Mouse (Mus musculus) adrenal gland, adult (tissue): ENCODE data around the gene Rtbdn.

Experiments
- DNase-seq, 2 experiments: peaks; one replicate each; pipeline ENCODE4 v3.0.0; 2022 to 2023; ENCODE audit warnings: low spot score in 1 of 2; ENCODE audit not compliant: inconsistent age in 2 of 2

Gene Rtbdn

GRCm38 (mm10) chr8:84918646-84919045 lies 28.1 kb upstream of the Rtbdn start:
- no peak for DNase-seq

GRCm38 (mm10) chr8:84921596-84921995 lies 25.2 kb upstream of the Rtbdn start:
- DNase-seq, result peak in 1 of 2 experiments; percentile 60

GRCm38 (mm10) chr8:84925557-84925956 lies 21.2 kb upstream of the Rtbdn start:
- DNase-seq, result no peak

- DNase-seq, result no peak
Measured at GRCm38 (mm10) chr8:84927513-84927912, 19.3 kb upstream of the Rtbdn start.

GRCm38 (mm10) chr8:84928456-84929306 lies 18.1 kb upstream of the Rtbdn start:
- peak; percentile 64 to 83 for DNase-seq

- DNase-seq, result no peak
Measured at GRCm38 (mm10) chr8:84930582-84930981, 16.2 kb upstream of the Rtbdn start.

- DNase-seq, result no peak
Measured at GRCm38 (mm10) chr8:84933767-84934559, 12.8 kb upstream of the Rtbdn start.

GRCm38 (mm10) chr8:84934860-84935259 lies 11.9 kb upstream of the Rtbdn start:
- DNase-seq, result peak in 1 of 2 experiments; percentile 37

- DNase-seq, result no peak
Measured at GRCm38 (mm10) chr8:84935489-84935888, 11.3 kb upstream of the Rtbdn start.

GRCm38 (mm10) chr8:84936041-84936961 lies 10.5 kb upstream of the Rtbdn start:
- DNase-seq, result no peak

- peak; percentile 63 to 84 for DNase-seq
Measured at GRCm38 (mm10) chr8:84936962-84937546, 9.7 kb upstream of the Rtbdn start, which contains the start of gene Mast1. Gene Mast1 (minus strand): TSS chr8:84937359.

GRCm38 (mm10) chr8:84937620-84938485 lies 8.9 kb upstream of the Rtbdn start:
- no peak for DNase-seq

- no peak for DNase-seq
Measured at GRCm38 (mm10) chr8:84943699-84944098, 3.1 kb upstream of the Rtbdn start.

GRCm38 (mm10) chr8:84944478-84945160 lies 2.2 kb upstream of the Rtbdn start:
- peak; percentile 43 to 62 for DNase-seq

- DNase-seq, result no peak
Measured at GRCm38 (mm10) chr8:84945235-84945632, 1.6 kb upstream of the Rtbdn start.

GRCm38 (mm10) chr8:84945633-84946527 lies 911 bp upstream of the Rtbdn start:
- peak in 1 of 2 experiments; percentile 37 for DNase-seq

GRCm38 (mm10) chr8:84947241-84947545 lies 402 bp downstream of the Rtbdn start:
- DNase-seq, result peak in 1 of 2 experiments; percentile 85

GRCm38 (mm10) chr8:84949753-84950152 lies 3.0 kb downstream of the Rtbdn start:
- DNase-seq, result no peak
